In the genomic region with DNA sequence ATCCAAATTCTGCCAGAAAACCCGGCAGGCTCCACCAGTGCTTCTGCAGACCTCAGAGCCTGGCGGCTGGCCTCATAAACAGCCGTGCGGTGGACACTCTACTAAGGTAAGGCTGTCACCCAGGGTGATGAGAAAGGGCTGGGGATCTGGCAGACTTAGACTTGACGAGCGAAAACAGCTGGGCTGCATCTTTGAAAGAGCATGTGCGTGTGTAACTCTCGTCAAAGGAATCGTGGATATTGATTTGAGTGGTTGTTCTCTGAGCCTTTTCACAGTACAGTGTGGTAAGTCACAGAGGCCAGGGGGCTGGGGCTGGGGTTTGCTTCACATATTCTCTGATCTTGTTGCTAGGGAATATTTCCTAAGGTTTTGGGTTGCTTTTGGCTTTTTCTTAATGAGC, we compare ENCODE assay signal across 8 mouse cellular contexts. TPM values are rescaled to one million over a fixed set of nuclear protein-coding genes. Genes with fewer than 3 reads are reported as not detected.
DNase-seq lines count a peak whose midpoint lies in the region; ATAC-seq and TF ChIP-seq lines count a peak whose summit lies in the region.

A gene (plus strand): TSS at position 26 of the 400 bp plus-strand sequence.

- no peak for TF ChIP-seq CTCF in spleen, adult 2 months (IDR thresholded peaks at IDR 0.05; ENCODE audit: extremely low read depth, insufficient read depth, insufficient read length, insufficient replicate concordance)
- no peak for TF ChIP-seq CTCF in heart, postnatal 0 days (IDR thresholded peaks at IDR 0.05; ENCODE audit: low read depth)

- no peak within 1 kb of the TSS for H3K4me2 ChIP-seq in embryonic facial prominence, embryonic 15.5 days (replicated peaks)
- H3K4me2 ChIP-seq in heart, postnatal 0 days (ENCODE audit: low read depth, low read length), result no peak within 1 kb of the TSS
- peak within 1 kb of the TSS; percentile 31 for H3K4me2 ChIP-seq in myocyte (ENCODE audit: low read depth)

- no peak within 1 kb of the TSS for H3K27ac ChIP-seq in spleen, adult 2 months (ENCODE audit: insufficient read depth, low read length)
- 0 out of 2 replicates have a peak within 1 kb of the TSS, but pooled peaks have one; percentile 7 for H3K27ac ChIP-seq in embryonic facial prominence, embryonic 15.5 days (replicated peaks)
- no peak within 1 kb of the TSS for H3K27ac ChIP-seq in heart, postnatal 0 days (ENCODE audit: low read depth)

- ATAC-seq in embryonic facial prominence, embryonic 15.5 days (ENCODE audit: insufficient number of reproducible peaks, low FRiP score, low TSS enrichment, low read depth), result no peak
- ATAC-seq in heart, postnatal 0 days (ENCODE audit: insufficient read depth, low read depth), result no peak
- ATAC-seq in cerebellum, adult (ENCODE audit: insufficient number of reproducible peaks, low FRiP score, low TSS enrichment), result no peak

- TF ChIP-seq EP300 in heart, postnatal 0 days (IDR thresholded peaks at IDR 0.05; ENCODE audit: low read depth), result no peak

- H3K27me3 ChIP-seq in spleen, adult 2 months (ENCODE audit: control insufficient read depth, insufficient read depth, low read length), result no peaks in the 10 kb centered on the region
- H3K27me3 ChIP-seq in embryonic facial prominence, embryonic 15.5 days, result no peaks in the 10 kb centered on the region
- H3K27me3 ChIP-seq in heart, postnatal 0 days (ENCODE audit: control insufficient read depth, insufficient read depth, low read length), result no peaks in the 10 kb centered on the region
- no peaks in the 10 kb centered on the region for H3K27me3 ChIP-seq in myocyte (ENCODE audit: control insufficient read depth, insufficient read depth, insufficient read length)

- no peak within 1 kb of the TSS for H3ac ChIP-seq in myocyte (ENCODE audit: control insufficient read depth, insufficient read length)

- no peak within 1 kb of the TSS for H3K4me3 ChIP-seq in spleen, adult 2 months (ENCODE audit: extremely low read depth, insufficient read depth, insufficient read length)
- H3K4me3 ChIP-seq in embryonic facial prominence, embryonic 15.5 days (replicated peaks), result no peak within 1 kb of the TSS
- H3K4me3 ChIP-seq in heart, postnatal 0 days (ENCODE audit: low read depth, low read length), result no peak within 1 kb of the TSS
- H3K4me3 ChIP-seq in myocyte, result no peak within 1 kb of the TSS

- no peak for TF ChIP-seq POLR2A in spleen, adult 2 months (IDR thresholded peaks at IDR 0.05; ENCODE audit: low read depth, low read length)
- no peak for TF ChIP-seq POLR2A in myocyte (IDR thresholded peaks at IDR 0.05; ENCODE audit: insufficient read length, low read depth)

- intact Hi-C loops in left cerebral cortex, postnatal 4 days (cut with DNase I), result no loop called here

- no peaks in the 10 kb centered on the region for H3K36me3 ChIP-seq in spleen, adult 2 months (ENCODE audit: control insufficient read depth, insufficient read depth, low read length)
- no peaks in the 10 kb centered on the region for H3K36me3 ChIP-seq in embryonic facial prominence, embryonic 15.5 days
- no peaks in the 10 kb centered on the region for H3K36me3 ChIP-seq in heart, postnatal 0 days (replicated peaks; ENCODE audit: control insufficient read depth, insufficient read depth, low read length)
- no peaks in the 10 kb centered on the region for H3K36me3 ChIP-seq in myocyte (ENCODE audit: control insufficient read depth, insufficient read depth)

- 88% methylated on average over 9 of the region's 9 CpGs for WGBS in spleen, adult 2 months
- WGBS in embryonic facial prominence, embryonic 15.5 days, result 38% methylated on average over 9 of the region's 9 CpGs
- WGBS in heart, postnatal 0 days, result 67% methylated on average over 9 of the region's 9 CpGs

- H3K4me1 ChIP-seq in spleen, adult 2 months (ENCODE audit: control insufficient read depth, insufficient read depth, insufficient read length), result no peaks in the 10 kb centered on the region
- H3K4me1 ChIP-seq in embryonic facial prominence, embryonic 15.5 days, result 0 out of 2 replicates have a peak, but pooled peaks cover 7% of the 10 kb centered on the region
- H3K4me1 ChIP-seq in heart, postnatal 0 days (ENCODE audit: control insufficient read depth, insufficient read depth), result no peaks in the 10 kb centered on the region

- no peaks in the 10 kb centered on the region for H3K79me2 ChIP-seq in myocyte (ENCODE audit: control insufficient read depth, insufficient read depth)

- no peak for DNase-seq in spleen, adult 2 months (ENCODE audit: low read depth in 1 of 2, low spot score in 2 of 2)
- no peak for DNase-seq in spleen, adult 18-20 months
- DNase-seq in heart, postnatal 0 days (ENCODE audit: low spot score), result no peak
- DNase-seq in left cerebral cortex, postnatal 4 days, result no peak
- no peak for DNase-seq in right cerebral cortex, adult 2 months (ENCODE audit: low spot score in 2 of 2)

- no peaks in the 10 kb centered on the region for H3K9me3 ChIP-seq in embryonic facial prominence, embryonic 15.5 days (replicated peaks)
- H3K9me3 ChIP-seq in heart, postnatal 0 days (replicated peaks; ENCODE audit: control insufficient read depth, low read length), result no peaks in the 10 kb centered on the region

- no peak within 1 kb of the TSS for H3K9ac ChIP-seq in embryonic facial prominence, embryonic 15.5 days
- H3K9ac ChIP-seq in heart, postnatal 0 days (replicated peaks; ENCODE audit: low read depth, low read length), result no peak within 1 kb of the TSS

TF ChIP-seq in myocyte, 11 proteins besides CTCF, POLR2A, EP300 and RAD21:
- peak; percentile 22 for TF ChIP-seq TCF12 (IDR thresholded peaks at IDR 0.05; ENCODE audit: insufficient read depth, poor library complexity, severe bottlenecking)
- TF ChIP-seq TCF3 (IDR thresholded peaks at IDR 0.05; ENCODE audit: insufficient read length, low read depth), result peak; percentile 12
- peak in 1 of 3 experiments; percentile 64 for TF ChIP-seq MYOG (IDR thresholded peaks at IDR 0.05; ENCODE audit: control insufficient read depth in 1 of 3, insufficient read depth in 1 of 3, insufficient read length in 2 of 3, low read depth in 2 of 3)
- no peak for TF ChIP-seq MAX (IDR thresholded peaks at IDR 0.05; ENCODE audit: low read depth)
- TF ChIP-seq MYOD1 (IDR thresholded peaks at IDR 0.05; ENCODE audit: control insufficient read depth in 1 of 3, insufficient read length in 2 of 3, low read depth in 2 of 3), result peak; percentile 61 to 93 (median 91)

RNA-seq across cellular contexts. Expression of the gene that starts here (rescaled TPM):
- polyA plus RNA-seq in spleen, adult 2 months (2012; rRNA removed), result 14.8 and 18.7 TPM in 2 replicates
- 74.3 and 78.9 TPM in 2 replicates for polyA plus RNA-seq in embryonic facial prominence, embryonic 15.5 days (2015; fragmentation: Nextera tagmentation; extraction: Ambion mirVana)
- 35.0 and 53.5 TPM in 2 replicates for total RNA-seq in heart, postnatal 0 days (2014; rRNA removed; ENCODE audit: low replicate concordance)
- polyA plus RNA-seq in heart, postnatal 0 days (2015; fragmentation: Nextera tagmentation; extraction: Ambion mirVana), result 28.0 and 30.4 TPM in 2 replicates
- 10 to 100 TPM; 90.2 to 94.2 TPM for total RNA-seq in left cerebral cortex, postnatal 4 days (2021)
- polyA plus RNA-seq in myocyte (2012; fragmentation: generic; extraction: Trizol), result 77.0 TPM
